Mouse (Mus musculus) forebrain, postnatal 0 days (tissue): ENCODE data around the gene Gosr2. TPM values are rescaled to one million over a fixed set of nuclear protein-coding genes. Genes with fewer than 3 reads are reported as not detected.

ENCODE experiments used
- ATAC-seq: fragments of 200-750 bp; cut with Nextera tagmentation; 2 replicates; pipeline ENCODE4 v1.8.0; 2017; ENCODE audit warnings: mild to moderate bottlenecking, moderate library complexity
- DNase-seq: peaks from one replicate; pipeline ENCODE4 v3.0.0-alpha.2; 2015
- H3K27ac ChIP-seq: fragments of 300-500 bp; sonication (generic); 2 replicates; pipeline ENCODE4 v1.5.1; 2014; ENCODE audit warnings: low read depth, mild to moderate bottlenecking, antibody characterized with exemption, low read length, moderate library complexity, mixed read lengths
- H3K27me3 ChIP-seq: fragments of 300-500 bp; sonication (generic); 2 replicates; pipeline ENCODE4 v1.6.1; 2014; ENCODE audit warnings: mild to moderate bottlenecking, low read length, mixed read lengths; ENCODE audit not compliant: insufficient read depth
- H3K36me3 ChIP-seq: fragments of 300-500 bp; sonication (generic); 2 replicates; pipeline ENCODE4 v1.6.1; 2014; ENCODE audit warnings: mild to moderate bottlenecking, moderate library complexity; ENCODE audit not compliant: insufficient read depth
- H3K4me1 ChIP-seq: fragments of 300-500 bp; sonication (generic); 2 replicates; pipeline ENCODE4 v1.6.1; 2014; ENCODE audit warnings: antibody characterized with exemption; ENCODE audit not compliant: insufficient read depth
- H3K4me2 ChIP-seq: fragments of 300-500 bp; sonication (generic); 2 replicates; pipeline ENCODE4 v1.6.1; 2014; ENCODE audit warnings: low read depth, mild to moderate bottlenecking, moderate library complexity
- H3K4me3 ChIP-seq: fragments of 300-500 bp; sonication (generic); 2 replicates; pipeline ENCODE4 v1.5.1; 2014; ENCODE audit warnings: low read depth, low read length, mixed read lengths
- H3K9ac ChIP-seq: fragments of 300-500 bp; sonication (generic); 2 replicates; pipeline ENCODE4 v1.6.1; 2014; ENCODE audit warnings: mild to moderate bottlenecking
- H3K9me3 ChIP-seq: fragments of 300-500 bp; sonication (generic); 2 replicates; pipeline ENCODE4 v1.6.1; 2016; ENCODE audit warnings: low read length
- CTCF ChIP-seq: sonication (generic); IDR thresholded peaks from 2 replicates; pipeline ENCODE4 v1.5.1; 2016; ENCODE audit warnings: antibody characterized with exemption, control low read depth, low read depth
- WGBS: fragments of 180-500 bp; shearing (Covaris S2); extraction: QIAGEN DNeasy Blood & Tissue Kit; methylation state at CpG from one replicate; pipeline ENCODE4 v1.1.7; 2014; 5-methylcytosine and 5-hydroxymethylcytosine counted together
- polyA plus RNA-seq: library from polyadenylated mRNA; unstranded; fragments of >200 nt; fragmentation: Nextera tagmentation; extraction: Ambion mirVana; gene quantifications from 2 replicates; pipeline ENCODE4 v1.2.1, GENCODE M21; 2015
- total RNA-seq: library from RNA; depleted of rRNA; stranded (reverse); fragments of >200 nt; gene quantifications from 2 replicates; pipeline ENCODE4 v1.2.3, GENCODE M21; 2014; rRNA removed

Gosr2 gene
- total and polyA plus RNA-seq, 2 experiments from 2014 or later, result 102 to 117 TPM

DNA sequence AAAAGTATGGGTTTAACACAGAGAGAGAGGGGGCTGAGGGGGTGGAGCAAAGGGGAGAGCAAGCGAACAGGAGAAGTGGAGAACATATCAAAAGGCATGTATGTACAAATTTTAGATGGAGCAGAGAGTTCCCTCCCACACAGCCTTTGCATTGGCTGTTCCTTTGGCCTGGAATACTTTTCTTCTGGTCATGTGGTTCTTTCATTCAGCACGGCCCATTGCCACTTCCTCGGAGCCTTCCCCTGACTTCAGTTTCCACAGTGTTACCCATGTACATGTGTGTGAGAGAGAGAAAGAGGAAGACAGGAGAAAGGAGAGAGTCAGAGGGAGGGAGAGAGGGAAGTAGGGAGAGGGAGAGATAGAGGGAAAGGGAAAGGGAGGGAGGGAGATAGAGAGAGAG lies 62.2 kb downstream of the Gosr2 start:
- Histone ChIP-seq H3K27me3 (peaks cover 8% of the 10 kb centered on the region), H3K4me3 (no peak overlapping the region), H3K9me3 (no peaks in the 10 kb centered on the region), H3K4me2 (no peak overlapping the region), H3K27ac (no peak overlapping the region), H3K9ac (no peak overlapping the region), H3K4me1 (no peaks in the 10 kb centered on the region), H3K36me3 (no peaks in the 10 kb centered on the region)
- no peak for ATAC-seq
- no peak for TF ChIP-seq CTCF
- DNase-seq, result no peak
- 71% methylated on average over 3 of the region's 3 CpGs for WGBS

- Histone ChIP-seq H3K9me3 (no peaks in the 10 kb centered on the region), H3K4me2 (no peak overlapping the region), H3K27ac (no peak overlapping the region), H3K4me1 (no peaks in the 10 kb centered on the region), H3K27me3 (peaks cover 3% of the 10 kb centered on the region; the same call in 1 of the 2 replicates), H3K9ac (no peak overlapping the region), H3K4me3 (no peak overlapping the region), H3K36me3 (no peaks in the 10 kb centered on the region)
- no peak for TF ChIP-seq CTCF
- ATAC-seq (no peak), DNase-seq (no peak)
- 90% methylated on average over 7 of the region's 7 CpGs for WGBS
Observed at GRCm38 (mm10) chr11:103634806-103635205, 62.9 kb downstream of the Gosr2 start.

DNA sequence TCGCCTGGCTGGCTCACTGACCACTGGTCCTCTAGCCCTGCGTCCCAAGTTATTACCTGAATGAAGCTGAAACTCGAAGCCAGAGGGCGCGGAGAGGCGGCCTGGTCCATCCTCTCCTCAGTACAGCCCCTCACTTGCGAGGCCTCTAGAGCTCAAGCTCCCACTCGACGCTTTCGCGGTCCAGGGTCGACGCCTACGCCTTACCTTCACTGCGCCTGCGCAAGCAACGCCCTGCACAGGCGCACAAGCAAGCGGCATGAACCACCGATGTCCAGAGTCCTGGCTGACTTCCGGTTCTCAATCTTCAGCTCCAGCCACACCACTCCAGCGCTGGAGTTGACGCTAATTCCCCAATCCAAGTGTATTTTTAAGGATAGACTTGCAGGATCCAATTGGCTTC lies 70.2 kb downstream of the Gosr2 start:
- H3K27ac ChIP-seq, result no peak overlapping the region
- ATAC-seq, result no peak
- H3K4me3 ChIP-seq, result no peak overlapping the region
- H3K4me1 ChIP-seq, result no peaks in the 10 kb centered on the region
- H3K27me3 ChIP-seq, result no peaks in the 10 kb centered on the region
- no peak for DNase-seq
- 85% methylated on average over 23 of the region's 23 CpGs for WGBS
- H3K9me3 ChIP-seq, result no peaks in the 10 kb centered on the region
- no peak overlapping the region for H3K9ac ChIP-seq
- no peak for TF ChIP-seq CTCF
- no peaks in the 10 kb centered on the region for H3K36me3 ChIP-seq
- H3K4me2 ChIP-seq, result no peak overlapping the region

Other genes with a start within 250 kb of the Gosr2 start
- gene Lrrc37a, start 193.3 kb downstream of the Gosr2 start, total RNA-seq, result not detected in 2 replicates
- gene Lrrc37a, start 193.3 kb downstream of the Gosr2 start, polyA plus RNA-seq, result not detected in 2 replicates
- not detected in 2 replicates for gene Gm884, start 76.8 kb downstream of the Gosr2 start, total RNA-seq
- gene Gm884, start 76.8 kb downstream of the Gosr2 start, polyA plus RNA-seq, result not detected in 2 replicates
- gene Lyzl6, start 59.0 kb downstream of the Gosr2 start, total RNA-seq, result not detected in 2 replicates
- gene Lyzl6, start 59.0 kb downstream of the Gosr2 start, polyA plus RNA-seq, result not detected in 2 replicates
- gene Rprml, start 48.3 kb downstream of the Gosr2 start, total RNA-seq, result 44.8 and 56.6 TPM in 2 replicates
- gene Rprml, start 48.3 kb downstream of the Gosr2 start, polyA plus RNA-seq, result 65.4 and 71.1 TPM in 2 replicates
- 0.62 TPM in 2 replicates for gene Wnt9b, start 51.9 kb upstream of the Gosr2 start, total RNA-seq
- 0.40 and 0.97 TPM in 2 replicates for gene Wnt9b, start 51.9 kb upstream of the Gosr2 start, polyA plus RNA-seq
- 4.4 and 6.1 TPM in 2 replicates for gene Wnt3, start 76.3 kb upstream of the Gosr2 start, total RNA-seq
- gene Wnt3, start 76.3 kb upstream of the Gosr2 start, polyA plus RNA-seq, result 4.1 and 8.1 TPM in 2 replicates